Mouse (Mus musculus) heart, adult 2 months (tissue): ENCODE data around the gene Zfp704.

Experiments
- CTCF ChIP-seq: fragments of 200-600 bp; IDR thresholded peaks from 2 replicates; pipeline ENCODE4 v1.8.1; 2022; ENCODE audit warnings: antibody characterized with exemption, mild to moderate bottlenecking, moderate library complexity
- EP300 ChIP-seq: fragments of 200-500 bp; IDR thresholded peaks from 2 replicates; pipeline ENCODE4 v1.6.1; 2011; ENCODE audit warnings: low read depth, low read length, control low read depth; ENCODE audit not compliant: insufficient read depth
- POLR2A ChIP-seq: fragments of 200-500 bp; IDR thresholded peaks from 2 replicates; pipeline ENCODE4 v1.6.1; 2011; ENCODE audit warnings: mild to moderate bottlenecking, low read depth, low read length, control low read depth; ENCODE audit not compliant: insufficient read depth

DNA sequence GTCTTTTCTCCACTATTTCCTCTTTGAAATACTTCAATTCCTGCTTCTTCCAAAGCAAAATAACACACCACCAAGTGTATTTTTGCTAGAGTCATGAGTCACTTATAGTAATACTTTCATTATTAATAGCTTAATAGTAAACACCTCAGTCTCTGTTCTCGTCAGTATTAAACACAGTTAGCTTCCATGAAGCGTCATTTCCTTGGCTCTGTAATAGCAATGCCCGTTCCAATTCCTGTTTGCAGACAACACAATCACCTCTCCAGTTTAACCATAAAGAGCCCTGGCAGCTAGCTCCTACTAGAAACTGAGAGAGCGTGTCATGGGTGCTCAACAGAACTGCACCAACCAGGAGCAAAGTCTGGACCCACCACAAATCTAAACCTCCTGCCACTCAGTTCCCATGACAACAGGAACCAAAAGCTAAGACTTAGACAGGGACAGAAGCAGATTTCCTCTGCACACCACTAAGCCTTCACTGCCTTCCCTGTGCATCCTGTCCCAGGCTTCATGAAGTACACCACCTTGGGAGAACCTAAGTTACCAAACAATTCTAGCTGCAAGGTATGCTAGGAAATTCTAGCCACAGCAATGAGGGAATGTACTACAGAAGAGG, 30.7 kb downstream of the Zfp704 start:
- TF ChIP-seq POLR2A (no peak), CTCF (no peak), EP300 (no peak)
